Mouse (Mus musculus) C2C12 (cell line): ENCODE results near the gene Syt2. TPM values are rescaled to one million over a fixed set of nuclear protein-coding genes. Genes with fewer than 3 reads are reported as not detected.

Experiments used
- H3K27me3 ChIP-seq: one replicate; pipeline ENCODE4 v1.6.1; 2011; ENCODE audit not compliant: control insufficient read depth, insufficient read depth, insufficient read length
- H3K36me3 ChIP-seq: one replicate; pipeline ENCODE4 v1.6.1; 2011; ENCODE audit not compliant: control insufficient read depth, insufficient read depth
- H3K4me3 ChIP-seq: one replicate; pipeline ENCODE4 v1.5.1; 2011; ENCODE audit warnings: mild to moderate bottlenecking, control low read depth; ENCODE audit not compliant: poor library complexity, insufficient read depth, severe bottlenecking
- H3K79me2 ChIP-seq: one replicate; pipeline ENCODE4 v1.6.1; 2011; ENCODE audit not compliant: control insufficient read depth, insufficient read depth
- H3K79me3 ChIP-seq: one replicate; pipeline ENCODE4 v1.6.1; 2011; ENCODE audit warnings: low read depth, control low read depth
- H3ac ChIP-seq: one replicate; pipeline ENCODE3; 2011; ENCODE audit warnings: low read depth; ENCODE audit not compliant: control insufficient read depth, insufficient read length
- CEBPB ChIP-seq: IDR thresholded peaks from one replicate; pipeline ENCODE4 v1.6.1; 2011; ENCODE audit warnings: low read depth, mild to moderate bottlenecking, control low read depth, moderate library complexity
- CTCF ChIP-seq: IDR thresholded peaks from one replicate; pipeline ENCODE4 v1.5.1; 2011; ENCODE audit not compliant: control insufficient read depth, insufficient read depth, insufficient read length
- FOSL1 ChIP-seq: IDR thresholded peaks from one replicate; pipeline ENCODE4 v1.8.0; 2011; ENCODE audit warnings: mild to moderate bottlenecking, low read length; ENCODE audit not compliant: poor library complexity, insufficient read depth, severe bottlenecking
- MAX ChIP-seq: IDR thresholded peaks from one replicate; pipeline ENCODE4 v1.6.1; 2011; ENCODE audit warnings: mild to moderate bottlenecking, control low read depth
- MYOD1 ChIP-seq: IDR thresholded peaks from one replicate; pipeline ENCODE4 v1.6.1; 2011; ENCODE audit warnings: low read depth; ENCODE audit not compliant: control insufficient read depth, insufficient read length
- MYOG ChIP-seq: IDR thresholded peaks from one replicate; pipeline ENCODE4 v1.6.1; 2011; ENCODE audit not compliant: control insufficient read depth, insufficient read length; ENCODE audit errors: extremely low read depth
- USF1 ChIP-seq: IDR thresholded peaks from one replicate; pipeline ENCODE4 v1.6.1; 2011; ENCODE audit warnings: low read depth, mild to moderate bottlenecking, control low read depth, moderate library complexity
- polyA plus RNA-seq: library from polyadenylated mRNA; unstranded; fragments of >200 nt; fragmentation: generic; extraction: Trizol; gene quantifications from one replicate; pipeline ENCODE4 v1.2.1, GENCODE M21; 2012; ENCODE audit warnings: missing spikeins

The Syt2 gene
- polyA plus RNA-seq, 1 experiment: 0.15 TPM

GRCm38 (mm10) chr1:134651268-134651850 is 4.9 kb downstream of the Syt2 start:
- TF ChIP-seq MYOD1: no peak
- TF ChIP-seq CEBPB: no peak
- no peak for TF ChIP-seq USF1
- H3ac ChIP-seq: no peak overlapping the region
- no peaks in the 10 kb centered on the region for H3K79me2 ChIP-seq
- H3K27me3 ChIP-seq: peaks cover 41% of the 10 kb centered on the region
- H3K4me3 ChIP-seq: no peak overlapping the region
- H3K79me3 ChIP-seq: no peaks in the 10 kb centered on the region
- H3K36me3 ChIP-seq: no peaks in the 10 kb centered on the region

GRCm38 (mm10) chr1:134651851-134652398 is 5.4 kb downstream of the Syt2 start:
- H3K36me3 ChIP-seq: no peaks in the 10 kb centered on the region
- no peak overlapping the region for H3ac ChIP-seq
- H3K79me2 ChIP-seq: no peaks in the 10 kb centered on the region
- no peaks in the 10 kb centered on the region for H3K79me3 ChIP-seq
- H3K27me3 ChIP-seq: peaks cover 35% of the 10 kb centered on the region
- no peak for TF ChIP-seq CEBPB
- TF ChIP-seq MAX: no peak
- no peak for TF ChIP-seq CTCF
- H3K4me3 ChIP-seq: no peak overlapping the region

DNA sequence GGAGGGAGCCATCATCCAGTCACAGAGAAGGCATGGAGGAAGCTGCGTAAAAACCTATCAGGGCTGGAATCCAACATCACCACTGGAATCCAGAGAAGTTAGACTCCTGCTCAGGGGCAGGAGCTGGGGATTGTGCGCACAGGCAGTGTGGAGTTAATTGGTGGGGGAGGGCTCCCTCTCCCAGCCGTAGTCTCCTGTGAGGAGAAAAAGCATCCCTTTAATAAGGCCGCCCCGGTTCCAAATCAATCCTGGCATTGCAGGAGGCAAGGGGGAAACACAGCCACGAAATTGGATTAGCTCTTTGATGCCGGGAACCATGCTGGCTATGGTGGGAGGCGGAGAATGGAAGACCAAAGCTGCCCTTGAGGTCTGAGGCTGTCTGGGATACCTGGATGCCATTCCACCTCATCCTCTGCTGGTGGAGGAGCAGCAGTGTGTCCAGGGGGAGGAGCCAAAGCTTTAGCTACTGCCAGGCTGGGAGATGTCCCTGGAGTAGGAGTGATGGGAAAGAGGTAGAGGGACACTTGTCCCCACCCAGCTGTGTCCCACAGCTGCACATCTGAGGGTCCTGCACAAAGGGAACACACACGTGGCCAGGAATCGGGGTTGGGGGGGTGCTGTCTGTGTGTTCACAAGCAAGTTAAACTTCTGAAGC is 7.3 kb downstream of the Syt2 start:
- Histone ChIP-seq H3ac (no peak overlapping the region), H3K4me3 (no peak overlapping the region), H3K36me3 (no peaks in the 10 kb centered on the region), H3K79me2 (no peaks in the 10 kb centered on the region), H3K27me3 (peaks cover 27% of the 10 kb centered on the region), H3K79me3 (no peaks in the 10 kb centered on the region)
- TF ChIP-seq MYOD1 (no peak), FOSL1 (no peak), USF1 (no peak), CTCF (no peak), MYOG (no peak), MAX (no peak), CEBPB (no peak)

DNA sequence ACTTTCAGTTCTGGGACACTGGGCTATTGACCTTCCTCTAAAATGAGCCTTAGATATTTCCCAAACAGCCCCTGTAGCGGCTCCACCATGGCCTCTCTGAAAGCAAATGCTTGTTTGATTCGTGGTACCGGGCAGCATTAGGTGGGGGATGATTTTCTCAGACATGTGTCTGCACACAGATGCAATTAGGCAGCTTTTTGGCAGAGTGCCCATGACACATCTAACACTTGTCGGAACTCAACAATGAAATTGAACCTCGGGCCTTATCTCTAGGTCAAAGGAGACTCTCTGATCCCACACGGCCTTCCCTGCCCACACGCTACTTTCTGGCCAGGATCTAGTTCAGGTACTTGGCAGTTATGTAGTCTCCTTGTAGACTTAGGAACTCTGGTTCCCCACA is 12.4 kb downstream of the Syt2 start:
- no peaks in the 10 kb centered on the region for H3K36me3 ChIP-seq
- no peak for TF ChIP-seq CEBPB
- no peak for TF ChIP-seq USF1
- TF ChIP-seq MYOD1: no peak
- no peak for TF ChIP-seq MAX
- no peak for TF ChIP-seq MYOG
- no peak for TF ChIP-seq FOSL1
- no peak for TF ChIP-seq CTCF
- H3K79me2 ChIP-seq: no peaks in the 10 kb centered on the region
- no peak overlapping the region for H3K4me3 ChIP-seq
- H3ac ChIP-seq: no peak overlapping the region
- no peaks in the 10 kb centered on the region for H3K79me3 ChIP-seq
- H3K27me3 ChIP-seq: peaks cover 37% of the 10 kb centered on the region

- Histone ChIP-seq H3K4me3 (no peak overlapping the region), H3K36me3 (no peaks in the 10 kb centered on the region), H3ac (no peak overlapping the region), H3K27me3 (peaks cover 32% of the 10 kb centered on the region), H3K79me2 (no peaks in the 10 kb centered on the region), H3K79me3 (no peaks in the 10 kb centered on the region)
- TF ChIP-seq MAX (no peak), MYOD1 (no peak), FOSL1 (no peak), CTCF (no peak), CEBPB (no peak), USF1 (no peak), MYOG (no peak)
Observed at GRCm38 (mm10) chr1:134660163-134660562, 13.7 kb downstream of the Syt2 start.

GRCm38 (mm10) chr1:134671234-134672070 is 25.0 kb downstream of the Syt2 start:
- peaks cover 4% of the 10 kb centered on the region for H3K27me3 ChIP-seq
- TF ChIP-seq USF1: no peak
- H3K79me3 ChIP-seq: no peaks in the 10 kb centered on the region
- no peak overlapping the region for H3ac ChIP-seq
- no peaks in the 10 kb centered on the region for H3K36me3 ChIP-seq
- no peak overlapping the region for H3K4me3 ChIP-seq
- no peaks in the 10 kb centered on the region for H3K79me2 ChIP-seq
